Mouse (Mus musculus) embryonic facial prominence, embryonic 14.5 days (tissue): ENCODE data around the gene Esr1. TPM values are rescaled to one million over a fixed set of nuclear protein-coding genes. Genes with fewer than 3 reads are reported as not detected.
"Not testable (repeated sequence)": the region's sequence is repeated elsewhere in the genome, so short reads cannot be mapped to it uniquely, and the experiment has no call there.

Experiments used
- ATAC-seq: fragments of 200-750 bp; cut with Nextera tagmentation; 2 replicates; pipeline ENCODE4 v1.8.0; 2017; ENCODE audit warnings: low read depth, moderate number of reproducible peaks, moderate TSS enrichment
- DNase-seq: peaks from one replicate; pipeline ENCODE4 v3.0.0-alpha.2; 2015; ENCODE audit warnings: low spot score
- H3K27ac ChIP-seq: fragments of 300-500 bp; sonication (generic); replicated peaks from 2 replicates; pipeline ENCODE4 v1.5.1; 2014; ENCODE audit warnings: low read depth, mild to moderate bottlenecking, low read length, moderate library complexity
- H3K27me3 ChIP-seq: fragments of 300-500 bp; sonication (generic); replicated peaks from 2 replicates; pipeline ENCODE4 v1.6.1; 2014; ENCODE audit warnings: low read length; ENCODE audit not compliant: control insufficient read depth, insufficient read depth
- H3K36me3 ChIP-seq: fragments of 300-500 bp; sonication (generic); 2 replicates; pipeline ENCODE4 v1.6.1; 2014; ENCODE audit warnings: low read length, mixed read lengths; ENCODE audit not compliant: control insufficient read depth, insufficient read depth
- H3K4me1 ChIP-seq: fragments of 300-500 bp; sonication (generic); 2 replicates; pipeline ENCODE4 v1.6.1; 2014; ENCODE audit warnings: antibody characterized with exemption, low read length; ENCODE audit not compliant: control insufficient read depth, insufficient read depth
- H3K4me2 ChIP-seq: fragments of 300-500 bp; sonication (generic); 2 replicates; pipeline ENCODE4 v1.6.1; 2014; ENCODE audit warnings: low read depth, mild to moderate bottlenecking, low read length, moderate library complexity, mixed read lengths
- H3K4me3 ChIP-seq: fragments of 300-500 bp; sonication (generic); 2 replicates; pipeline ENCODE4 v1.5.1; 2014; ENCODE audit warnings: low read depth, mild to moderate bottlenecking, low read length
- H3K9ac ChIP-seq: fragments of 300-500 bp; sonication (generic); 2 replicates; pipeline ENCODE4 v1.6.1; 2014; ENCODE audit warnings: low read depth, mild to moderate bottlenecking, low read length, moderate library complexity, mixed read lengths
- H3K9me3 ChIP-seq: fragments of 300-500 bp; sonication (generic); 2 replicates; pipeline ENCODE4 v1.6.1; 2016; ENCODE audit warnings: low read length; ENCODE audit not compliant: control insufficient read depth
- WGBS: fragments of 180-500 bp; shearing (Covaris S2); extraction: QIAGEN DNeasy Blood & Tissue Kit; methylation state at CpG from one replicate; pipeline ENCODE4 v1.1.7; 2014; 5-methylcytosine and 5-hydroxymethylcytosine counted together
- polyA plus RNA-seq: library from polyadenylated mRNA; unstranded; fragments of >200 nt; fragmentation: Nextera tagmentation; extraction: Ambion mirVana; gene quantifications from 2 replicates; pipeline ENCODE4 v1.2.1, GENCODE M21; 2014

Gene Esr1
- polyA plus RNA-seq, 1 experiment from 2014 or later: 0.82 TPM

DNA sequence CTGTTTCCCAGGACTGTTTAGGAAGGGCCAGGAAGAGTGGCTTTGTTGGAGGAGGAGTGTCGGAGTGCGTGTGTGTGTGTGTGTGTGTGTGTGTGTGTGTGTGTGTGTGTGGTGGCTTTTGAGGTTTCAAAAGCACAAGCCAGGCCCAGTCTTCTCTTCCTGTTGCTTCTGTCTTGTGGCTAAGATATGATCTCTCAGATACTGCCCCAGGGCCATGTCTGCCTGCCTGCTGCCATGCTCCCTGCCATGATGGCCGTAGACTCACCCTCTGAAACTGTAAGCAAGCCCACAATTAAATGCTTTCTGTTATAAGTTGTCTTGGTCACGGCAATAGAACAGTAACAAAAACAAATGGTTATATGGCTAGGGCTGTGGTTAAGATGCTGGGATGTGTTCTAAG is 14.2 kb upstream of the Esr1 start:
- no peaks in the 10 kb centered on the region for H3K4me1 ChIP-seq
- H3K27ac ChIP-seq: no peak overlapping the region
- ATAC-seq: no peak
- no peaks in the 10 kb centered on the region for H3K27me3 ChIP-seq
- no peak overlapping the region for H3K4me3 ChIP-seq
- no peaks in the 10 kb centered on the region for H3K9me3 ChIP-seq
- H3K36me3 ChIP-seq: no peaks in the 10 kb centered on the region
- no peak overlapping the region for H3K4me2 ChIP-seq
- WGBS: 72% methylated on average over 4 of the region's 4 CpGs
- H3K9ac ChIP-seq: no peak overlapping the region
- DNase-seq: no peak

DNA sequence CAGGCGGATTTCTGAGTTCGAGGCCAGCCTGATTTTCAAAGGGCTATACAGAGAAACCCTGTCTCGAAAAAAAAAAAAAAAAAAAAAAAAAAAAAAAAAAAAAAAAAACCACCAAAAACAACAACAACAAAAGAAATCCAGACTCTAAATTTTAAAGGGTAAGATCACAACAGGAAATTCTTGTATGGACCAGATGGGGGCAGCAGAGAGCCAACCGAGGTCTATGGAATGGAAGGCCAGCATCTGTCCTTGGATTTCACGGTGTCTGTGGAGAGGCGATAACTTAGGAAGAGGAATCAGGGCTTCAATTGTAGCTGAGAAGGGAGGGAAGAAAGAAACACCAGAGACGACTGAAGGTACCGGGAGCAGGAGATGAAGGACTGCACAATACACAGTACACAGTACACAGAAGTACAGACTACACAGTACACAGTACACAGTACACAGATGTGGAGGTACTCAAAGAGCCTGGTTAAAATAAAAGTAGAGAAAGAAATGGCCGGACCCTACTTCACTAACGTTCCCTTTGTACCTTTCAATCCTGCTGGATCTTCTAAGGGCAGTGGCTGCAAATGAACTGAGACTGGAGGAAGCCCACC is 13.1 kb upstream of the Esr1 start:
- no peak overlapping the region for H3K4me2 ChIP-seq
- 61% methylated on average over 10 of the region's 10 CpGs for WGBS
- DNase-seq (peak; percentile 48), ATAC-seq (no peak)
- H3K9ac ChIP-seq: no peak overlapping the region
- H3K4me3 ChIP-seq: no peak overlapping the region
- H3K36me3 ChIP-seq: no peaks in the 10 kb centered on the region
- no peaks in the 10 kb centered on the region for H3K9me3 ChIP-seq
- H3K4me1 ChIP-seq: no peaks in the 10 kb centered on the region
- no peak overlapping the region for H3K27ac ChIP-seq
- no peaks in the 10 kb centered on the region for H3K27me3 ChIP-seq

DNA sequence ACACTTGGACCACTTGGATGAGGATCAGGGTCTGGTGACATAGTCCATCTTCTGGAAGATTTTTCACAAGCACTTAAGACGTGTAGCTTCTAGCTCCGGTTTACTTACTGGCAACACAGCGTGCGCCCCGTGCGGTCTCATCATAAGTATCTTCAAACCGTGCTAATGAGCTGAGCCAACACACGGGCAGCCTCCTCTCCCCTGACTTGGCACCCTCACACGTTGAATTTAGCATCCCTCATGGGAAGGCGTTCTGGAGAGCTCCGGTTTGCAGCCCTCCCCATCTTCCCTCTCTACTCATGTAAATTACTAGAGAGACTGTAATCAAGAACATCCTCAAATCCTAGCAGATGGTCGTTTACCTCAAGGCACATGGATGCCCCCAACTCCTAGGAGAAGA is 12.5 kb upstream of the Esr1 start:
- ATAC-seq (0 out of 2 replicates have a peak, but pooled peaks have one; percentile 26), DNase-seq (peak; percentile 11)
- H3K9me3 ChIP-seq: no peaks in the 10 kb centered on the region
- no peak overlapping the region for H3K4me3 ChIP-seq
- 65% methylated on average over 12 of the region's 12 CpGs for WGBS
- H3K9ac ChIP-seq: no peak overlapping the region
- no peaks in the 10 kb centered on the region for H3K4me1 ChIP-seq
- H3K36me3 ChIP-seq: no peaks in the 10 kb centered on the region
- H3K27ac ChIP-seq: no peak overlapping the region
- H3K27me3 ChIP-seq: no peaks in the 10 kb centered on the region
- no peak overlapping the region for H3K4me2 ChIP-seq

- Histone ChIP-seq H3K27me3 (no peaks in the 10 kb centered on the region), H3K4me1 (no peaks in the 10 kb centered on the region), H3K9me3 (no peaks in the 10 kb centered on the region), H3K27ac (no peak overlapping the region), H3K36me3 (no peaks in the 10 kb centered on the region), H3K4me3 (no peak overlapping the region), H3K9ac (no peak overlapping the region), H3K4me2 (no peak overlapping the region)
- DNase-seq: no peak
- ATAC-seq: no peak
- WGBS: 73% methylated on average over 4 of the region's 4 CpGs
These were observed 11.8 kb upstream of the Esr1 start for GRCm38 (mm10) chr10:4599591-4599990.

GRCm38 (mm10) chr10:4600796-4601474 is 10.5 kb upstream of the Esr1 start:
- Histone ChIP-seq H3K4me3 (no peak overlapping the region), H3K4me2 (no peak overlapping the region), H3K9me3 (no peaks in the 10 kb centered on the region), H3K27me3 (no peaks in the 10 kb centered on the region), H3K4me1 (no peaks in the 10 kb centered on the region), H3K27ac (no peak overlapping the region), H3K9ac (no peak overlapping the region), H3K36me3 (no peaks in the 10 kb centered on the region)
- WGBS: 66% methylated on average over 2 of the region's 2 CpGs
- ATAC-seq: peak; percentile 30; the same call in 1 of the 2 replicates
- peak; percentile 45 for DNase-seq

GRCm38 (mm10) chr10:4601612-4602011 is 9.8 kb upstream of the Esr1 start:
- H3K4me1 ChIP-seq, H3K36me3 ChIP-seq, ATAC-seq, DNase-seq, H3K9me3 ChIP-seq, H3K4me3 ChIP-seq, H3K9ac ChIP-seq, H3K4me2 ChIP-seq, H3K27ac ChIP-seq, H3K27me3 ChIP-seq: not testable (repeated sequence)

DNA sequence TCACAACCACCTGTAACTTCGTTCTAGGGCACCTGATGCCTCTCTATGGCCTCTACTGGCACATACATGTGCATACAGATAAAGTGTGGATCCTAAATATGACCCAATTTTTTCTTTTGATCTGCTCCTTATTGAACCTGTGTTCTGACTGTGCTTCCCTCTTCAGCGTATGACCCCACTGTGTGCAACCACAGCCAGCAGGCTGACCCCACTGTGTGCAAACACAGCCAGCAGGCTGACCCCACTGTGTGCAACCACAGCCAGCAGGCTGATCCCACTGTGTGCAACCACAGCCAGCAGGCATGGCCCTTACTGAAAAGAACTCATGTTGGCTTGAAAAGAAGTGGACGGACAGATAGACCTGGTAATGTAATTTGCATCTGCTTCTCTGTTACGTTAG is 8.9 kb upstream of the Esr1 start:
- WGBS: 74% methylated on average over 4 of the region's 4 CpGs
- Histone ChIP-seq H3K4me1 (no peaks in the 10 kb centered on the region), H3K4me3 (no peak overlapping the region), H3K27ac (no peak overlapping the region), H3K9ac (no peak overlapping the region), H3K4me2 (no peak overlapping the region), H3K27me3 (no peaks in the 10 kb centered on the region), H3K36me3 (no peaks in the 10 kb centered on the region), H3K9me3 (no peaks in the 10 kb centered on the region)
- DNase-seq (no peak), ATAC-seq (no peak)

DNA sequence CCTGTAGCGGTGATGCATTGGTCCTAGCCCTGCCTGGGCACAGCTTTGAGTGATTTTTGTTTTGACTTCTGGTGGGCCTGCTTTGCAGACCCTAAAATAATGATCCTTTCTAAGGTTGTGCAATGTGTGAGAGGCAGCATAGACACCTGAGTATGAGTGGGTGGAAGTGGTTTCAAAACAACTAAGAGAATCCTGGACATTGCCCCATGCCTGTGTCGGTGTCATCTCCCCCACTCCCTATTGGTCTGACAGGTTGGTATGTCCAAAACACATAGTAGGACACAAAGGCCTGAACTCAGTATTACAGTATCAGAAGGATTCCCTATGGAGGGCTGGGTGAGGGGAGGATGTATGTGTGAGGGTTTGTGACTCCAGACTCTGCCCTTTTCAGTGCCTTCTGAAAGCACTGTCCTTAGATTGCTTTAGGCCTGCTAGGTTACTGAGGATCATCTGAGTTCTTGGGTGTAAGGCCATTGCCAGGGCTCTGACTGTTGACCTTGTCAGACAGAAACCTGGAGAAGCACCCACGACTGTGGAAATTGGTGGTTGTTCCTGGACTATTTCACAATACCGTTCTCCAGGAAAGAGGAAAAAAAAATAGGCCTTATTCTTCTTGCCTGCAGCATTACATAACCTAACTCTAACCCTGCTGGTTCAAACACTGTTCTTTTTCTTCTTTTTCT is 6.7 kb upstream of the Esr1 start:
- Histone ChIP-seq H3K36me3 (no peaks in the 10 kb centered on the region), H3K4me1 (no peaks in the 10 kb centered on the region), H3K9me3 (no peaks in the 10 kb centered on the region), H3K27me3 (no peaks in the 10 kb centered on the region), H3K27ac (no peak overlapping the region), H3K4me2 (no peak overlapping the region), H3K4me3 (no peak overlapping the region), H3K9ac (no peak overlapping the region)
- no peak for ATAC-seq
- no peak for DNase-seq
- WGBS: 79% methylated on average over 4 of the region's 4 CpGs
